ENCODE assay signal across 18 mouse cellular contexts in the genomic region with DNA sequence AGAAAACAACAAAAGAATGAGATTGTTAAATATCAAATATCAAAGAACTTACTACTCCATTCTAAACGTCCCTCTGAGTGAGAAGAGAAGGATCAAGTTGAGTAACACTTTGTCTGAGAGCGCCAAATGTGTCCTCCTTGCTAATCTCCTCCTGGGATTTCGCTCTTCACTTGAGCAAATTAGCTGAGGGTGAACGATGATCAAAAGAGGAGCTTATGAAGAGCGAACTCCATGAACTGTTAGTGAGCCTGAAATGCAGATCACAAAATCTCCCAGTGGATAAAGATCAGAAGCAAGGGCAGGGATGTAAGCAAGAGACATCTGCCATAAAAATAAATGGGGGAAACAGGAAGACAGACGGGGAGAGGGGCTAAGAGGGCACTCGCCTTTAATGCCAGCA.
DNase-seq lines count a peak whose midpoint lies in the region; ATAC-seq and TF ChIP-seq lines count a peak whose summit lies in the region.
"Had no signal": no experiment of that assay in that cellular context is flagged by ENCODE, and none has a peak within 500 bp of the region (broad histone marks: within the 10 kb centered on the region; RNA-seq: fewer than 3 reads in every experiment).

No protein-coding gene starts in this region.

- peak overlapping the region; percentile 61; the same call in 1 of the 2 replicates for H3K27ac ChIP-seq in forebrain, embryonic 10.5 days
- H3K27ac ChIP-seq in forebrain, embryonic 16.5 days (ENCODE audit: low read length), result no peak overlapping the region
- peak overlapping the region; percentile 66; the same call in 1 of the 2 replicates for H3K27ac ChIP-seq in kidney, embryonic 16.5 days (ENCODE audit: low read length)
- no peak overlapping the region for H3K27ac ChIP-seq in kidney, adult 2 months (ENCODE audit: insufficient read depth, low read depth, low read length)
- H3K27ac ChIP-seq in ES-Bruce4 (ENCODE audit: insufficient read depth, low read length), result no peak overlapping the region
- no peak overlapping the region for H3K27ac ChIP-seq in embryonic facial prominence, embryonic 14.5 days (replicated peaks; ENCODE audit: low read depth, low read length)
- H3K27ac ChIP-seq: limb, embryonic 13.5 days; liver, embryonic 12.5 days had no signal

- TF ChIP-seq POLR2A in kidney, adult 2 months (IDR thresholded peaks at IDR 0.05; ENCODE audit: low read depth, low read length), result no peak
- TF ChIP-seq POLR2A in ES-Bruce4 (IDR thresholded peaks at IDR 0.05; ENCODE audit: insufficient read depth, low read length), result no peak

- no peak for TF ChIP-seq EP300 in ES-Bruce4 (IDR thresholded peaks at IDR 0.05; ENCODE audit: insufficient read depth, low read depth, low read length)

- DNase-seq in forebrain, embryonic 10.5 days (ENCODE audit: extremely low spot score, low spot score), result no peak
- no peak for DNase-seq in kidney, adult 2 months
- DNase-seq in embryonic facial prominence, embryonic 14.5 days (ENCODE audit: low spot score), result peak; percentile 67
- DNase-seq in left cerebral cortex, postnatal 14 days (ENCODE audit: low spot score in 2 of 2), result no peak
- DNase-seq: adrenal gland, postnatal 36 days; cerebellum, adult 11-12 months; cerebellum, postnatal 10 days; gastrocnemius, postnatal 25 days; kidney, adult 11 months; kidney, postnatal 14 days; lung, adult 18-20 months had no signal

- H3K4me1 ChIP-seq in forebrain, embryonic 10.5 days, result peaks cover 47% of the 10 kb centered on the region
- H3K4me1 ChIP-seq in forebrain, embryonic 16.5 days (replicated peaks; ENCODE audit: control insufficient read depth, insufficient read depth, low read length), result 0 out of 2 replicates have a peak, but pooled peaks cover 2% of the 10 kb centered on the region
- H3K4me1 ChIP-seq in kidney, embryonic 16.5 days (ENCODE audit: insufficient read depth, low read length), result peaks cover 36% of the 10 kb centered on the region
- H3K4me1 ChIP-seq in kidney, adult 2 months (ENCODE audit: control insufficient read depth, insufficient read depth, low read length), result no peaks in the 10 kb centered on the region
- peaks cover 5% of the 10 kb centered on the region for H3K4me1 ChIP-seq in ES-Bruce4 (ENCODE audit: control insufficient read depth, insufficient read depth, low read length)
- no peaks in the 10 kb centered on the region for H3K4me1 ChIP-seq in embryonic facial prominence, embryonic 14.5 days (ENCODE audit: control insufficient read depth, insufficient read depth, low read length)

- H3K27me3 ChIP-seq in forebrain, embryonic 10.5 days (ENCODE audit: poor library complexity, severe bottlenecking), result no peaks in the 10 kb centered on the region
- no peaks in the 10 kb centered on the region for H3K27me3 ChIP-seq in forebrain, embryonic 16.5 days (replicated peaks; ENCODE audit: control insufficient read depth, insufficient read depth, low read length)
- no peaks in the 10 kb centered on the region for H3K27me3 ChIP-seq in kidney, embryonic 16.5 days (ENCODE audit: insufficient read depth, low read length)
- no peaks in the 10 kb centered on the region for H3K27me3 ChIP-seq in kidney, adult 2 months (replicated peaks; ENCODE audit: control insufficient read depth, insufficient read depth, low read length)
- no peaks in the 10 kb centered on the region for H3K27me3 ChIP-seq in ES-Bruce4 (ENCODE audit: control insufficient read depth, insufficient read depth, low read length, poor library complexity, severe bottlenecking)
- H3K27me3 ChIP-seq in embryonic facial prominence, embryonic 14.5 days (replicated peaks; ENCODE audit: control insufficient read depth, insufficient read depth, low read length), result no peaks in the 10 kb centered on the region
- H3K27me3 ChIP-seq: limb, embryonic 13.5 days; liver, embryonic 12.5 days had no signal

- H3K4me3 ChIP-seq in forebrain, embryonic 10.5 days, result no peak overlapping the region
- no peak overlapping the region for H3K4me3 ChIP-seq in forebrain, embryonic 16.5 days (replicated peaks; ENCODE audit: low read length)
- no peak overlapping the region for H3K4me3 ChIP-seq in kidney, embryonic 16.5 days (ENCODE audit: low read length)
- no peak overlapping the region for H3K4me3 ChIP-seq in kidney, adult 2 months (ENCODE audit: insufficient read depth, low read depth, low read length)
- no peak overlapping the region for H3K4me3 ChIP-seq in ES-Bruce4 (ENCODE audit: low read depth, low read length)
- H3K4me3 ChIP-seq in embryonic facial prominence, embryonic 14.5 days (ENCODE audit: low read depth, low read length), result no peak overlapping the region
- H3K4me3 ChIP-seq: limb, embryonic 13.5 days; liver, embryonic 12.5 days; midbrain, embryonic 10.5 days had no signal

- intact Hi-C loops in left cerebral cortex, postnatal 14 days (cut with DNase I), result loop anchor here (10.0 kb wide), 1 partner anchor 870 kb away; no protein-coding TSS in a partner anchor

- no peaks in the 10 kb centered on the region for H3K36me3 ChIP-seq in forebrain, embryonic 10.5 days (replicated peaks)
- H3K36me3 ChIP-seq in forebrain, embryonic 16.5 days (ENCODE audit: control insufficient read depth, insufficient read depth), result no peaks in the 10 kb centered on the region
- no peaks in the 10 kb centered on the region for H3K36me3 ChIP-seq in kidney, embryonic 16.5 days (ENCODE audit: insufficient read depth, low read length)
- no peaks in the 10 kb centered on the region for H3K36me3 ChIP-seq in kidney, adult 2 months (ENCODE audit: control insufficient read depth, insufficient read depth, low read length)
- H3K36me3 ChIP-seq in ES-Bruce4 (ENCODE audit: control insufficient read depth, insufficient read depth, low read length, poor library complexity, severe bottlenecking), result no peaks in the 10 kb centered on the region
- H3K36me3 ChIP-seq in embryonic facial prominence, embryonic 14.5 days (ENCODE audit: control insufficient read depth, insufficient read depth, low read length), result no peaks in the 10 kb centered on the region
- H3K36me3 ChIP-seq: limb, embryonic 13.5 days; liver, embryonic 12.5 days; midbrain, embryonic 10.5 days had no signal

- 28% methylated on average over 7 of the region's 7 CpGs for WGBS in forebrain, embryonic 10.5 days
- 24% methylated on average over 7 of the region's 7 CpGs for WGBS in forebrain, embryonic 16.5 days
- WGBS in kidney, embryonic 16.5 days, result 31% methylated on average over 7 of the region's 7 CpGs
- 75% methylated on average over 7 of the region's 7 CpGs for WGBS in kidney, adult 2 months
- WGBS in embryonic facial prominence, embryonic 14.5 days, result 37% methylated on average over 7 of the region's 7 CpGs

- H3K4me2 ChIP-seq in forebrain, embryonic 16.5 days (ENCODE audit: low read length), result no peak overlapping the region
- no peak overlapping the region for H3K4me2 ChIP-seq in kidney, embryonic 16.5 days (replicated peaks; ENCODE audit: low read depth, low read length)
- no peak overlapping the region for H3K4me2 ChIP-seq in embryonic facial prominence, embryonic 14.5 days (ENCODE audit: low read depth, low read length)
- H3K4me2 ChIP-seq: limb, embryonic 13.5 days; liver, embryonic 12.5 days had no signal

- TF ChIP-seq CTCF in kidney, adult 2 months (conservative IDR thresholded peaks at IDR 0.05; ENCODE audit: insufficient read depth, insufficient read length, low read depth, low read length), result no peak
- no peak for TF ChIP-seq CTCF in ES-Bruce4 (IDR thresholded peaks at IDR 0.05; ENCODE audit: low read depth, low read length)

- H3K9me3 ChIP-seq in forebrain, embryonic 10.5 days, result 0 out of 2 replicates have a peak, but pooled peaks cover 2% of the 10 kb centered on the region
- H3K9me3 ChIP-seq in forebrain, embryonic 16.5 days (ENCODE audit: control insufficient read depth, low read length), result no peaks in the 10 kb centered on the region
- H3K9me3 ChIP-seq in kidney, embryonic 16.5 days (ENCODE audit: low read length), result no peaks in the 10 kb centered on the region
- H3K9me3 ChIP-seq in ES-Bruce4 (replicated peaks; ENCODE audit: control insufficient read depth, insufficient read depth, low read length, poor library complexity, severe bottlenecking), result no peaks in the 10 kb centered on the region
- no peaks in the 10 kb centered on the region for H3K9me3 ChIP-seq in embryonic facial prominence, embryonic 14.5 days (ENCODE audit: control insufficient read depth, low read length)
- H3K9me3 ChIP-seq: limb, embryonic 13.5 days; liver, embryonic 12.5 days; midbrain, embryonic 10.5 days had no signal

- ATAC-seq in forebrain, embryonic 16.5 days, result no peak
- ATAC-seq in kidney, embryonic 16.5 days (ENCODE audit: low FRiP score, low TSS enrichment), result no peak
- peak; percentile 42; the same call in 1 of the 2 replicates for ATAC-seq in embryonic facial prominence, embryonic 14.5 days (ENCODE audit: low read depth)
- ATAC-seq: CD4-positive, CD25-positive, alpha-beta regulatory T cell, adult 4 months; liver, embryonic 12.5 days had no signal

- no peak overlapping the region for H3K9ac ChIP-seq in forebrain, embryonic 16.5 days (replicated peaks; ENCODE audit: low read depth, low read length)
- 0 out of 2 replicates have a peak overlapping the region, but pooled peaks have one; percentile 11 for H3K9ac ChIP-seq in kidney, embryonic 16.5 days (replicated peaks; ENCODE audit: low read length)
- H3K9ac ChIP-seq in ES-Bruce4 (ENCODE audit: low read depth, poor library complexity, severe bottlenecking), result 0 out of 2 replicates have a peak overlapping the region, but pooled peaks have one; percentile 46
- H3K9ac ChIP-seq in embryonic facial prominence, embryonic 14.5 days (ENCODE audit: low read depth, low read length), result no peak overlapping the region
- H3K9ac ChIP-seq: limb, embryonic 13.5 days; liver, embryonic 12.5 days had no signal

Comparison
In these comparisons a context has a peak if more than half of its experiments do, and no peak if none do; other contexts are left out.
1. H3K27ac ChIP-seq: peak in forebrain, embryonic 10.5 days (single experiment) and kidney, embryonic 16.5 days (single experiment); none in forebrain, embryonic 16.5 days (single experiment), kidney, adult 2 months (single experiment), ES-Bruce4 (single experiment) and embryonic facial prominence, embryonic 14.5 days (single experiment).
2. H3K9ac ChIP-seq: peak in kidney, embryonic 16.5 days (single experiment) and ES-Bruce4 (single experiment); none in forebrain, embryonic 16.5 days (single experiment) and embryonic facial prominence, embryonic 14.5 days (single experiment).